In genomic region chr15:51709871-51710655, GRCm38 (mm10) we compare ENCODE assay signal across 8 mouse cellular contexts.
DNase-seq lines count a peak whose midpoint lies in the region; ATAC-seq lines count a peak whose summit lies in the region.
"Had no signal": no experiment of that assay in that cellular context is flagged by ENCODE, and none has a peak within 500 bp of the region (broad histone marks: within the 10 kb centered on the region; RNA-seq: fewer than 3 reads in every experiment).

No protein-coding gene starts in this region.

- WGBS in hindbrain, embryonic 15.5 days: 27% methylated on average over 13 of the region's 13 CpGs
- WGBS in liver, embryonic 12.5 days (ENCODE audit: insufficient replicate concordance): 40% methylated on average over 13 of the region's 13 CpGs

- no peak overlapping the region for H3K9ac ChIP-seq in hindbrain, embryonic 15.5 days
- H3K9ac ChIP-seq in liver, embryonic 12.5 days: no peak overlapping the region
- H3K9ac ChIP-seq: liver, embryonic 15.5 days had no signal

- peak; percentile 94 for ATAC-seq in hindbrain, embryonic 15.5 days (ENCODE audit: low FRiP score, low read depth)
- ATAC-seq in liver, embryonic 12.5 days: no peak

- no peaks in the 10 kb centered on the region for H3K36me3 ChIP-seq in hindbrain, embryonic 15.5 days
- no peaks in the 10 kb centered on the region for H3K36me3 ChIP-seq in liver, embryonic 12.5 days
- H3K36me3 ChIP-seq: liver, embryonic 15.5 days had no signal

- no peaks in the 10 kb centered on the region for H3K9me3 ChIP-seq in hindbrain, embryonic 15.5 days
- no peaks in the 10 kb centered on the region for H3K9me3 ChIP-seq in liver, embryonic 12.5 days (replicated peaks)
- H3K9me3 ChIP-seq: liver, embryonic 15.5 days had no signal

- peaks cover 15% of the 10 kb centered on the region for H3K4me1 ChIP-seq in hindbrain, embryonic 15.5 days (replicated peaks)
- H3K4me1 ChIP-seq in liver, embryonic 12.5 days: no peaks in the 10 kb centered on the region
- H3K4me1 ChIP-seq: liver, embryonic 15.5 days had no signal

- peak overlapping the region; percentile 2; the same call in 1 of the 2 replicates for H3K4me2 ChIP-seq in hindbrain, embryonic 15.5 days
- no peak overlapping the region for H3K4me2 ChIP-seq in liver, embryonic 12.5 days
- H3K4me2 ChIP-seq: liver, embryonic 15.5 days had no signal

- peak overlapping the region; percentile 75 for H3K27ac ChIP-seq in hindbrain, embryonic 15.5 days (replicated peaks)
- H3K27ac ChIP-seq in liver, embryonic 12.5 days: no peak overlapping the region
- H3K27ac ChIP-seq: liver, embryonic 15.5 days had no signal

- no peak overlapping the region for H3K4me3 ChIP-seq in hindbrain, embryonic 15.5 days
- no peak overlapping the region for H3K4me3 ChIP-seq in liver, embryonic 12.5 days
- H3K4me3 ChIP-seq: liver, embryonic 15.5 days had no signal

- H3K27me3 ChIP-seq in hindbrain, embryonic 15.5 days: no peaks in the 10 kb centered on the region
- H3K27me3 ChIP-seq in liver, embryonic 12.5 days (replicated peaks): no peaks in the 10 kb centered on the region
- H3K27me3 ChIP-seq: liver, embryonic 15.5 days had no signal

- DNase-seq in adrenal gland, postnatal 14 days: peak; percentile 85
- peak; percentile 94 to 95 for DNase-seq in cerebellum, postnatal 10 days
- peak; percentile 82 for DNase-seq in gastrocnemius, postnatal 25 days
- peak; percentile 94 for DNase-seq in left cerebral cortex, postnatal 4 days
- DNase-seq in retina, postnatal 1 day: peak; percentile 90

- intact Hi-C loops in left cerebral cortex, postnatal 4 days (cut with DNase I): no loop called here
